ENCODE assay signal across 8 mouse cellular contexts in genomic region chr6:115853985-115854384, GRCm38 (mm10). TPM values are rescaled to one million over a fixed set of nuclear protein-coding genes. Genes with fewer than 3 reads are reported as not detected.
A peak's percentile ranks its signal among the peaks of the same experiment; 100 is the strongest.
DNase-seq lines count a peak whose midpoint lies in the region; ATAC-seq and TF ChIP-seq lines count a peak whose summit lies in the region.

No protein-coding gene starts in this region.

- H3K9me3 ChIP-seq in erythroblast, embryonic 14.5 days (ENCODE audit: control insufficient read depth, low read length) = no peaks in the 10 kb centered on the region
- H3K9me3 ChIP-seq in CH12.LX (replicated peaks; ENCODE audit: low read length) = no peaks in the 10 kb centered on the region
- no peaks in the 10 kb centered on the region for H3K9me3 ChIP-seq in forebrain, embryonic 15.5 days
- no peaks in the 10 kb centered on the region for H3K9me3 ChIP-seq in liver, postnatal 0 days (ENCODE audit: low read length)

- TF ChIP-seq POLR2A in CH12.LX (IDR thresholded peaks at IDR 0.05; ENCODE audit: low read depth, low read length) = no peak

- no peak overlapping the region for H3K27ac ChIP-seq in CH12.LX (ENCODE audit: insufficient read depth, low read depth)
- H3K27ac ChIP-seq in forebrain, embryonic 15.5 days (replicated peaks) = peak overlapping the region; percentile 89
- peak overlapping the region; percentile 58 for H3K27ac ChIP-seq in liver, postnatal 0 days (ENCODE audit: low read depth)

- no peak for TF ChIP-seq RAD21 in CH12.LX (IDR thresholded peaks at IDR 0.05; ENCODE audit: low read depth, low read length)

- in situ Hi-C loops in CH12.LX (cut with MboI; ENCODE audit: low pct_ligation_motif_present, low pct_unique_long_range_greater_than_20kb, low sequenced_read_pairs) = loop anchor here (5.0 kb wide), 1 partner anchor 43 kb away; no protein-coding TSS in a partner anchor

- no peak for TF ChIP-seq EP300 in CH12.LX (IDR thresholded peaks at IDR 0.05; ENCODE audit: low read length)
- TF ChIP-seq EP300 in liver, postnatal 0 days (IDR thresholded peaks at IDR 0.05; ENCODE audit: low read depth) = no peak

- no peak for DNase-seq in CH12.LX (ENCODE audit: extremely low read depth)
- DNase-seq in liver, postnatal 0 days = no peak
- no peak for DNase-seq in thymus, postnatal 36 days
- no peak for DNase-seq in gastrocnemius, postnatal 4 days (ENCODE audit: low spot score in 2 of 2)
- no peak for DNase-seq in spleen, adult 12 weeks (ENCODE audit: low spot score)

- H3K79me2 ChIP-seq in CH12.LX (replicated peaks; ENCODE audit: control insufficient read depth, extremely low read depth, insufficient read depth, poor library complexity, severe bottlenecking) = peaks cover 9% of the 10 kb centered on the region

- dilution Hi-C loops in CH12.LX (cut with MboI; ENCODE audit: extremely low pct_ligation_motif_present, extremely low pct_unique_long_range_greater_than_20kb, low sequenced_read_pairs) = no loop called here

- peak overlapping the region; percentile 77 for H3K4me3 ChIP-seq in erythroblast, embryonic 14.5 days (replicated peaks)
- H3K4me3 ChIP-seq in CH12.LX (replicated peaks in 1 of 3; ENCODE audit: low read depth in 2 of 3, low read length in 2 of 3, poor library complexity in 1 of 3) = peak overlapping the region; percentile 65 to 74 (median 70)
- H3K4me3 ChIP-seq in forebrain, embryonic 15.5 days = peak overlapping the region; percentile 52
- peak overlapping the region; percentile 67 for H3K4me3 ChIP-seq in liver, postnatal 0 days (ENCODE audit: low read depth, low read length)

- H3K9ac ChIP-seq in CH12.LX (ENCODE audit: insufficient read depth, low read depth) = peak overlapping the region; percentile 55; the same call in 1 of the 2 replicates
- H3K9ac ChIP-seq in forebrain, embryonic 15.5 days (replicated peaks) = peak overlapping the region; percentile 58
- peak overlapping the region; percentile 56; the same call in 1 of the 2 replicates for H3K9ac ChIP-seq in liver, postnatal 0 days (replicated peaks)

- 36% methylated on average over 7 of the region's 7 CpGs for WGBS in forebrain, embryonic 15.5 days
- 55% methylated on average over 7 of the region's 7 CpGs for WGBS in liver, postnatal 0 days (ENCODE audit: insufficient replicate concordance)

- ATAC-seq in erythroblast, adult 5-6 weeks (replicated peaks; ENCODE audit: low FRiP score, poor library complexity, severe bottlenecking) = no peak
- no peak for ATAC-seq in forebrain, embryonic 15.5 days (replicated peaks)
- no peak for ATAC-seq in liver, postnatal 0 days

- no peaks in the 10 kb centered on the region for H3K27me3 ChIP-seq in erythroblast, embryonic 14.5 days (ENCODE audit: control insufficient read depth)
- no peaks in the 10 kb centered on the region for H3K27me3 ChIP-seq in CH12.LX (replicated peaks)
- H3K27me3 ChIP-seq in forebrain, embryonic 15.5 days = no peaks in the 10 kb centered on the region
- no peaks in the 10 kb centered on the region for H3K27me3 ChIP-seq in liver, postnatal 0 days (ENCODE audit: insufficient read depth, low read length)

- H3K4me1 ChIP-seq in erythroblast, embryonic 14.5 days (ENCODE audit: control insufficient read depth) = peaks cover 33% of the 10 kb centered on the region
- peaks cover 0 to 29% of the 10 kb centered on the region in 2 experiments; a peak in 2 of 4 replicates for H3K4me1 ChIP-seq in CH12.LX (ENCODE audit: control insufficient read depth in 1 of 2, insufficient read depth in 2 of 2)
- peaks cover 29% of the 10 kb centered on the region for H3K4me1 ChIP-seq in forebrain, embryonic 15.5 days
- peaks cover 25% of the 10 kb centered on the region for H3K4me1 ChIP-seq in liver, postnatal 0 days (ENCODE audit: insufficient read depth)

- no peak for TF ChIP-seq CTCF in CH12.LX (conservative IDR thresholded peaks at IDR 0.05 in 1 of 2, IDR thresholded peaks at IDR 0.05 in 1 of 2; ENCODE audit: low read depth in 2 of 2, low read length in 2 of 2)
- no peak for TF ChIP-seq CTCF in liver, postnatal 0 days (IDR thresholded peaks at IDR 0.05; ENCODE audit: low read depth)

- H3K36me3 ChIP-seq in erythroblast, embryonic 14.5 days (ENCODE audit: control insufficient read depth) = peaks cover 27% of the 10 kb centered on the region
- H3K36me3 ChIP-seq in CH12.LX (replicated peaks in 1 of 2; ENCODE audit: control insufficient read depth in 1 of 2, insufficient read depth in 1 of 2, low read length in 1 of 2) = peaks cover 0 to 8% of the 10 kb centered on the region in 2 experiments
- H3K36me3 ChIP-seq in forebrain, embryonic 15.5 days = peaks cover 5% of the 10 kb centered on the region
- H3K36me3 ChIP-seq in liver, postnatal 0 days (replicated peaks; ENCODE audit: insufficient read depth, low read length) = peaks cover 5% of the 10 kb centered on the region

- peak overlapping the region; percentile 23 for H3K4me2 ChIP-seq in CH12.LX (ENCODE audit: insufficient read depth, low read depth, poor library complexity, severe bottlenecking)
- H3K4me2 ChIP-seq in forebrain, embryonic 15.5 days (replicated peaks) = peak overlapping the region; percentile 51
- H3K4me2 ChIP-seq in liver, postnatal 0 days (ENCODE audit: low read depth, low read length) = peak overlapping the region; percentile 90

TF ChIP-seq in CH12.LX, 34 proteins besides CTCF, POLR2A, EP300 and RAD21:
- no peak for TF ChIP-seq ZKSCAN1 (IDR thresholded peaks at IDR 0.05; ENCODE audit: borderline replicate concordance, low read depth, low read length)
- TF ChIP-seq IRF4 (IDR thresholded peaks at IDR 0.05; ENCODE audit: low read depth, low read length) = no peak
- no peak for TF ChIP-seq MXI1 (IDR thresholded peaks at IDR 0.05; ENCODE audit: low read depth, low read length)
- no peak for TF ChIP-seq USF1 (IDR thresholded peaks at IDR 0.05; ENCODE audit: low read depth, low read length)
- no peak for TF ChIP-seq POLR2AphosphoS2 (IDR thresholded peaks at IDR 0.05; ENCODE audit: low read depth, low read length)
- TF ChIP-seq KAT2A (IDR thresholded peaks at IDR 0.05; ENCODE audit: insufficient replicate concordance, low read length) = no peak
- TF ChIP-seq JUN (IDR thresholded peaks at IDR 0.05; ENCODE audit: insufficient read depth, low read depth, low read length) = no peak
- no peak for TF ChIP-seq GABPA (IDR thresholded peaks at IDR 0.05; ENCODE audit: insufficient replicate concordance, low read depth, low read length)
- TF ChIP-seq ZNF384 (IDR thresholded peaks at IDR 0.05; ENCODE audit: low read depth, low read length) = no peak
- TF ChIP-seq CHD1 (IDR thresholded peaks at IDR 0.05; ENCODE audit: low read depth, low read length) = no peak
- no peak for TF ChIP-seq HCFC1 (IDR thresholded peaks at IDR 0.05; ENCODE audit: low read depth, low read length)
- no peak for TF ChIP-seq CHD2 (IDR thresholded peaks at IDR 0.05; ENCODE audit: low read length)
- TF ChIP-seq MAX (IDR thresholded peaks at IDR 0.05; ENCODE audit: low read length) = no peak

RNA-seq across cellular contexts. Expression of gene Ift122, which starts 0.7 kb away (rescaled TPM):
- 0.02 TPM in 2 replicates for polyA plus RNA-seq in erythroblast, embryonic 14.5 days (2012)
- 0.42 TPM in 1 of 2 replicates, not detected in the other for total RNA-seq in erythroblast, adult 5-6 weeks (2015; ENCODE audit: low replicate concordance)
- 3.7 TPM in 1 of 2 replicates, not detected in the other for total RNA-seq in erythroblast, adult 5-6 weeks (2017; ENCODE audit: low replicate concordance)
- total RNA-seq in CH12.LX (2012; rRNA removed) (8.8 and 14.1 TPM in 2 replicates), CH12.LX (2014; rRNA removed) (5.9 and 7.9 TPM in 2 replicates)
- polyA plus RNA-seq in CH12.LX (2012; ENCODE audit: insufficient read length, low read depth) = 6.9 and 8.6 TPM in 2 replicates
- 28.2 and 29.4 TPM in 2 replicates for polyA plus RNA-seq in forebrain, embryonic 15.5 days (2015; fragmentation: Nextera tagmentation; extraction: Ambion mirVana)
- polyA plus RNA-seq in liver, postnatal 0 days (2015; fragmentation: Nextera tagmentation; extraction: Ambion mirVana) = 1.2 and 1.6 TPM in 2 replicates
- total RNA-seq in gastrocnemius, postnatal 4 days (2021) = 10 to 100 TPM; 16.7 to 18.6 TPM

RNA-seq across cellular contexts. Expression of gene Mbd4, which starts 0.8 kb away (rescaled TPM):
- 0.02 and 0.06 TPM in 2 replicates for polyA plus RNA-seq in erythroblast, embryonic 14.5 days (2012)
- 1.7 and 2.7 TPM in 2 replicates for total RNA-seq in erythroblast, adult 5-6 weeks (2015; ENCODE audit: low replicate concordance)
- total RNA-seq in erythroblast, adult 5-6 weeks (2017; ENCODE audit: low replicate concordance) = 9.9 and 13.4 TPM in 2 replicates
- 6.8 and 7.3 TPM in 2 replicates for total RNA-seq in CH12.LX (2012; rRNA removed)
- total RNA-seq in CH12.LX (2014; rRNA removed) = 11.3 and 12.2 TPM in 2 replicates
- 7.9 and 8.6 TPM in 2 replicates for polyA plus RNA-seq in CH12.LX (2012; ENCODE audit: insufficient read length, low read depth)
- 15.5 and 16.3 TPM in 2 replicates for polyA plus RNA-seq in forebrain, embryonic 15.5 days (2015; fragmentation: Nextera tagmentation; extraction: Ambion mirVana)
- polyA plus RNA-seq in liver, postnatal 0 days (2015; fragmentation: Nextera tagmentation; extraction: Ambion mirVana) = 4.1 and 4.6 TPM in 2 replicates
- 1 to 10 TPM; 4.8 to 5.4 TPM for total RNA-seq in gastrocnemius, postnatal 4 days (2021)

RNA-seq across cellular contexts. Expression of gene Efcab12, which starts 15.8 kb away (rescaled TPM):
- polyA plus RNA-seq in erythroblast, embryonic 14.5 days (2012) = not detected in 2 replicates
- not detected in 2 replicates for total RNA-seq in erythroblast, adult 5-6 weeks (2015; ENCODE audit: low replicate concordance)
- total RNA-seq in erythroblast, adult 5-6 weeks (2017; ENCODE audit: low replicate concordance) = not detected in 2 replicates
- total RNA-seq in CH12.LX (2012; rRNA removed) (0.04 and 0.13 TPM in 2 replicates), CH12.LX (2014; rRNA removed) (0.08 and 0.12 TPM in 2 replicates)
- 0.54 and 0.60 TPM in 2 replicates for polyA plus RNA-seq in CH12.LX (2012; ENCODE audit: insufficient read length, low read depth)
- polyA plus RNA-seq in forebrain, embryonic 15.5 days (2015; fragmentation: Nextera tagmentation; extraction: Ambion mirVana) = 1.8 and 2.0 TPM in 2 replicates
- polyA plus RNA-seq in liver, postnatal 0 days (2015; fragmentation: Nextera tagmentation; extraction: Ambion mirVana) = 0.11 TPM in 1 of 2 replicates, not detected in the other
- under 1 TPM; 0.15 to 0.26 TPM for total RNA-seq in gastrocnemius, postnatal 4 days (2021)

RNA-seq across cellular contexts. Expression of gene Rpl32, which starts 45.4 kb away (rescaled TPM):
- polyA plus RNA-seq in erythroblast, embryonic 14.5 days (2012) = 89.1 and 98.3 TPM in 2 replicates
- total RNA-seq in erythroblast, adult 5-6 weeks (2015; ENCODE audit: low replicate concordance) = 738 and 1,031 TPM in 2 replicates
- total RNA-seq in erythroblast, adult 5-6 weeks (2017; ENCODE audit: low replicate concordance) = 502 and 613 TPM in 2 replicates
- 5,179 and 5,276 TPM in 2 replicates for total RNA-seq in CH12.LX (2012; rRNA removed)
- 7,033 and 7,473 TPM in 2 replicates for total RNA-seq in CH12.LX (2014; rRNA removed)
- 3,370 and 3,898 TPM in 2 replicates for polyA plus RNA-seq in CH12.LX (2012; ENCODE audit: insufficient read length, low read depth)
- polyA plus RNA-seq in forebrain, embryonic 15.5 days (2015; fragmentation: Nextera tagmentation; extraction: Ambion mirVana) = 1,339 and 1,342 TPM in 2 replicates
- polyA plus RNA-seq in liver, postnatal 0 days (2015; fragmentation: Nextera tagmentation; extraction: Ambion mirVana) = 1,354 and 1,414 TPM in 2 replicates
- total RNA-seq in gastrocnemius, postnatal 4 days (2021) = 1,000 to 10,000 TPM; 1,342 to 1,439 TPM

Comparison
In these comparisons a context has a peak if more than half of its experiments do, and no peak if none do; other contexts are left out.
1. H3K4me2 ChIP-seq: peak in every context shown above with its lines; median percentile 90 in liver, postnatal 0 days; 51 in forebrain, embryonic 15.5 days; 23 in CH12.LX.